Mouse (Mus musculus) stomach, postnatal 0 days (tissue): Measurements from ENCODE around the gene Clec4d. TPM values are rescaled to one million over a fixed set of nuclear protein-coding genes. Genes with fewer than 3 reads are reported as not detected.

Source experiments
- ATAC-seq: fragments of 200-750 bp; cut with Nextera tagmentation; 2 replicates; pipeline ENCODE4 v1.8.0; 2017; ENCODE audit not compliant: low FRiP score, low TSS enrichment
- DNase-seq: peaks from one replicate; pipeline ENCODE4 v3.0.0-alpha.2; 2016; ENCODE audit warnings: low spot score
- H3K27ac ChIP-seq: fragments of 300-500 bp; sonication (generic); replicated peaks from 2 replicates; pipeline ENCODE4 v1.5.1; 2014; ENCODE audit warnings: mild to moderate bottlenecking, control low read depth
- H3K27me3 ChIP-seq: fragments of 300-500 bp; sonication (generic); 2 replicates; pipeline ENCODE4 v1.6.1; 2014; ENCODE audit warnings: low read length; ENCODE audit not compliant: control insufficient read depth, insufficient read depth
- H3K36me3 ChIP-seq: fragments of 300-500 bp; sonication (generic); 2 replicates; pipeline ENCODE4 v1.6.1; 2014; ENCODE audit warnings: low read length, mixed read lengths; ENCODE audit not compliant: control insufficient read depth, insufficient read depth
- H3K4me1 ChIP-seq: fragments of 300-500 bp; sonication (generic); replicated peaks from 2 replicates; pipeline ENCODE4 v1.6.1; 2014; ENCODE audit warnings: antibody characterized with exemption; ENCODE audit not compliant: control insufficient read depth, insufficient read depth
- H3K4me2 ChIP-seq: fragments of 300-500 bp; sonication (generic); replicated peaks from 2 replicates; pipeline ENCODE4 v1.6.1; 2014; ENCODE audit warnings: low read depth, mild to moderate bottlenecking, control low read depth, moderate library complexity
- H3K4me3 ChIP-seq: fragments of 300-500 bp; sonication (generic); 2 replicates; pipeline ENCODE4 v1.5.1; 2014; ENCODE audit warnings: low read depth, low read length, control low read depth
- H3K9ac ChIP-seq: fragments of 300-500 bp; sonication (generic); 2 replicates; pipeline ENCODE4 v1.6.1; 2014; ENCODE audit warnings: mild to moderate bottlenecking, low read length, control low read depth, mixed read lengths
- H3K9me3 ChIP-seq: fragments of 300-500 bp; sonication (generic); 2 replicates; pipeline ENCODE4 v1.6.1; 2016; ENCODE audit warnings: low read length; ENCODE audit not compliant: control insufficient read depth
- CTCF ChIP-seq: IDR thresholded peaks from 2 replicates; pipeline ENCODE4 v1.5.1; 2016; ENCODE audit warnings: antibody characterized with exemption, low read depth, mild to moderate bottlenecking, moderate library complexity
- EP300 ChIP-seq: optimal IDR thresholded peaks from 2 replicates; pipeline ENCODE3; 2016; ENCODE audit warnings: antibody characterized with exemption
- WGBS: fragments of 180-500 bp; shearing (Covaris S2); extraction: QIAGEN DNeasy Blood & Tissue Kit; methylation state at CpG from one replicate; pipeline ENCODE4 v1.1.7; 2014; 5-methylcytosine and 5-hydroxymethylcytosine counted together
- polyA plus RNA-seq: library from polyadenylated mRNA; unstranded; fragments of >200 nt; fragmentation: Nextera tagmentation; extraction: Ambion mirVana; gene quantifications from 2 replicates; pipeline ENCODE4 v1.2.1, GENCODE M21; 2015

Clec4d gene
- polyA plus RNA-seq, 1 experiment from 2014 or later: 0.11 TPM

DNA sequence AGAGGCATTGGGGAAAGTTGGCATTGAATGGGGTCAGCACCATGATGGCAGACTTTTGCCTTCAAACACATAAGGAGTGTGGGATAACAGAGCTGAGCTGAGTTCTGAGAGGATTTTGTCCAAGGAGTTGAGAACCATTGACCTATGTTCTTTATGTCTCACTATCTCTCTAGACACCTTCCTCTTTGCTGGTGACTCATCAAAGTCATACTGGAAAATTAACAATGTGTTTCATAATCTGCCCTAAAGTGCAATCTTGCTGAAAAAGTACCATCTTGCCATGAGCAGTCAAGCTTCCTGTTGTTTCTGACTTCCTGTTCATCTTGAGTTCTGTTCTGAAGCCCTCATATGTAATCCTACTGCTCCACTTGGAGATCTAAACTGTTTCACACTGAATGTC lies 9.2 kb upstream of the Clec4d start:
- ATAC-seq (no peak), DNase-seq (no peak)
- TF ChIP-seq EP300 (no peak), CTCF (no peak)
- H3K9ac ChIP-seq: no peak overlapping the region
- no peaks in the 10 kb centered on the region for H3K27me3 ChIP-seq
- no peaks in the 10 kb centered on the region for H3K9me3 ChIP-seq
- H3K4me1 ChIP-seq: no peaks in the 10 kb centered on the region
- no peak overlapping the region for H3K4me3 ChIP-seq
- no peaks in the 10 kb centered on the region for H3K36me3 ChIP-seq
- H3K27ac ChIP-seq: no peak overlapping the region
- no peak overlapping the region for H3K4me2 ChIP-seq

- Histone ChIP-seq H3K4me1 (no peaks in the 10 kb centered on the region), H3K4me3 (no peak overlapping the region), H3K27me3 (no peaks in the 10 kb centered on the region), H3K36me3 (no peaks in the 10 kb centered on the region), H3K4me2 (no peak overlapping the region), H3K9ac (no peak overlapping the region), H3K9me3 (no peaks in the 10 kb centered on the region), H3K27ac (no peak overlapping the region)
- no peak for TF ChIP-seq EP300
- no peak for TF ChIP-seq CTCF
- no peak for DNase-seq
- ATAC-seq: no peak
- 76% methylated on average over 3 of the region's 3 CpGs for WGBS
Measured at GRCm38 (mm10) chr6:123258946-123259345, 3.0 kb upstream of the Clec4d start.

- Histone ChIP-seq H3K4me3 (no peak overlapping the region), H3K4me1 (no peaks in the 10 kb centered on the region), H3K9ac (no peak overlapping the region), H3K27ac (no peak overlapping the region), H3K4me2 (no peak overlapping the region), H3K9me3 (no peaks in the 10 kb centered on the region), H3K36me3 (no peaks in the 10 kb centered on the region), H3K27me3 (no peaks in the 10 kb centered on the region)
- WGBS: 80% methylated on average over 4 of the region's 4 CpGs
- ATAC-seq: no peak
- DNase-seq: no peak
- TF ChIP-seq EP300 (no peak), CTCF (no peak)
Measured at GRCm38 (mm10) chr6:123259889-123260603, 1.9 kb upstream of the Clec4d start.

DNA sequence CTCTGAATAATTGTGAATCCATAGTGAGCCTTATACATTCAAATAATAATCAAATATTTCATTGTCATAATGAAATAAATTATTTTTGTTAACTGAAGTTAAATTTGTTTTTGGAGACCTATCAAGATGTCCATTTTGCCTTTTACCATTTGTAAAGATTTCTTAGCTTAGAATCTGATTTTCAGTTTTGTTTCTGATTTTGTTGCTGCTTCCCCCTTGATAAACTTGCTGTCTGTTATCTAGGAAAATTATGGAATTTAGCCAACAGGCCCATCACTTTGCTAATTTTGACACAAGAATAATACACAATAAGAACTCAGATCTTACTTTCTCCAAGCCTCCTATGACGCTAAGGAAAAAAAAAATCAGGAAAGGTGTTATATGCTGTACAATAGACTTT lies 1.0 kb upstream of the Clec4d start:
- 88% methylated on average over 1 of the region's 1 CpGs for WGBS
- Histone ChIP-seq H3K4me2 (no peak overlapping the region), H3K4me3 (no peak overlapping the region), H3K27ac (no peak overlapping the region), H3K27me3 (no peaks in the 10 kb centered on the region), H3K9ac (no peak overlapping the region), H3K4me1 (no peaks in the 10 kb centered on the region), H3K36me3 (no peaks in the 10 kb centered on the region), H3K9me3 (no peaks in the 10 kb centered on the region)
- TF ChIP-seq CTCF: no peak
- no peak for TF ChIP-seq EP300
- DNase-seq: no peak
- no peak for ATAC-seq

GRCm38 (mm10) chr6:123264194-123264593 lies 2.3 kb downstream of the Clec4d start:
- TF ChIP-seq EP300: no peak
- no peak for TF ChIP-seq CTCF
- no peak for ATAC-seq
- WGBS: 89% methylated on average over 3 of the region's 3 CpGs
- Histone ChIP-seq H3K27me3 (no peaks in the 10 kb centered on the region), H3K27ac (no peak overlapping the region), H3K4me3 (no peak overlapping the region), H3K9ac (no peak overlapping the region), H3K9me3 (no peaks in the 10 kb centered on the region), H3K4me1 (no peaks in the 10 kb centered on the region), H3K4me2 (no peak overlapping the region), H3K36me3 (no peaks in the 10 kb centered on the region)
- no peak for DNase-seq

GRCm38 (mm10) chr6:123265809-123266208 lies 3.9 kb downstream of the Clec4d start:
- DNase-seq (no peak), ATAC-seq (no peak)
- H3K9me3 ChIP-seq: no peaks in the 10 kb centered on the region
- TF ChIP-seq CTCF (no peak), EP300 (no peak)
- H3K27ac ChIP-seq: no peak overlapping the region
- H3K27me3 ChIP-seq: no peaks in the 10 kb centered on the region
- H3K9ac ChIP-seq: no peak overlapping the region
- H3K4me2 ChIP-seq: no peak overlapping the region
- H3K4me3 ChIP-seq: no peak overlapping the region
- H3K4me1 ChIP-seq: no peaks in the 10 kb centered on the region
- WGBS: 85% methylated on average over 4 of the region's 4 CpGs
- no peaks in the 10 kb centered on the region for H3K36me3 ChIP-seq
